Mouse (Mus musculus) neural tube, embryonic 14.5 days (tissue): ENCODE results near the gene Grm8. TPM values are rescaled to one million over a fixed set of nuclear protein-coding genes. Genes with fewer than 3 reads are reported as not detected.

Experiments used
- ATAC-seq: fragments of 200-750 bp; cut with Nextera tagmentation; 2 replicates; pipeline ENCODE4 v1.8.0; 2017; ENCODE audit warnings: low read depth, mild to moderate bottlenecking, moderate TSS enrichment, moderate library complexity
- H3K27ac ChIP-seq: fragments of 300-500 bp; sonication (generic); 2 replicates; pipeline ENCODE4 v1.5.1; 2014; ENCODE audit warnings: low read depth, mild to moderate bottlenecking, control low read depth, low read length, moderate library complexity, mixed read lengths
- H3K27me3 ChIP-seq: fragments of 300-500 bp; sonication (generic); 2 replicates; pipeline ENCODE4 v1.6.1; 2014; ENCODE audit warnings: low read length; ENCODE audit not compliant: control insufficient read depth, insufficient read depth
- H3K36me3 ChIP-seq: fragments of 300-500 bp; sonication (generic); 2 replicates; pipeline ENCODE4 v1.6.1; 2014; ENCODE audit warnings: low read length, mixed read lengths; ENCODE audit not compliant: control insufficient read depth, insufficient read depth
- H3K4me1 ChIP-seq: fragments of 300-500 bp; sonication (generic); 2 replicates; pipeline ENCODE4 v1.6.1; 2014; ENCODE audit warnings: low read length; ENCODE audit not compliant: control insufficient read depth, insufficient read depth
- H3K4me2 ChIP-seq: fragments of 300-500 bp; sonication (generic); 2 replicates; pipeline ENCODE4 v1.6.1; 2014; ENCODE audit warnings: mild to moderate bottlenecking, low read depth, low read length, control low read depth
- H3K4me3 ChIP-seq: fragments of 300-500 bp; sonication (generic); 2 replicates; pipeline ENCODE4 v1.5.1; 2014; ENCODE audit warnings: low read depth, low read length, control low read depth, mixed read lengths
- H3K9ac ChIP-seq: fragments of 300-500 bp; sonication (generic); replicated peaks from 2 replicates; pipeline ENCODE4 v1.6.1; 2014; ENCODE audit warnings: low read depth, mild to moderate bottlenecking, control low read depth, low read length, mixed read lengths
- H3K9me3 ChIP-seq: fragments of 300-500 bp; sonication (generic); 2 replicates; pipeline ENCODE4 v1.6.1; 2016; ENCODE audit warnings: low read length; ENCODE audit not compliant: control insufficient read depth
- WGBS: fragments of 180-500 bp; shearing (Covaris S2); extraction: QIAGEN DNeasy Blood & Tissue Kit; methylation state at CpG from one replicate; pipeline ENCODE4 v1.1.7; 2014; 5-methylcytosine and 5-hydroxymethylcytosine counted together
- polyA plus RNA-seq: library from polyadenylated mRNA; unstranded; fragments of >200 nt; fragmentation: Nextera tagmentation; extraction: Ambion mirVana; gene quantifications from 2 replicates; pipeline ENCODE4 v1.2.1, GENCODE M21; 2014

The Grm8 gene
- polyA plus RNA-seq, 1 experiment from 2014 or later, result 18.1 TPM

DNA sequence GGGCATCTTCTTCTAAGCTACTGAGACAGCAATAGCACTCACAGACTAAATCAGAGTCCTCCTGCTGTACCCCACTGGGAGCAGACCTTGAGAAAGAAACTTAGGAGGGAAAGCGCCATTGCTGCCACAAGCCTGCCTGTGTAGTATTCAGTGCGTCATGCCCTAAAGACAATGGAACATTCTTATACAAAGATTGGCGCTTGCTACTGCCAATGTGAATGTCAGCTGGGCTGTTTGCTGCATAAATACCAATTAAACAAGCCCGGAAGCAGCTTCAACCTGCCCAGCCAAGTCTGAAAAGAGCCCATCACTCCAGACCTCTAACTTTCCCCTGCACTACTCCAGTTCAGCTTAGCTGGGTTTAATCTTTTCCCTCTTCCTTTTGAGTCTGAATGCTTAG lies 2.9 kb downstream of the Grm8 start:
- no peak for ATAC-seq
- H3K9me3 ChIP-seq, result no peaks in the 10 kb centered on the region
- H3K4me1 ChIP-seq, result no peaks in the 10 kb centered on the region
- H3K4me2 ChIP-seq, result peak overlapping the region; percentile 95
- no peak overlapping the region for H3K9ac ChIP-seq
- peak overlapping the region; percentile 53; the same call in 1 of the 2 replicates for H3K4me3 ChIP-seq
- no peak overlapping the region for H3K27ac ChIP-seq
- 8% methylated on average over 4 of the region's 4 CpGs for WGBS
- no peaks in the 10 kb centered on the region for H3K36me3 ChIP-seq
- H3K27me3 ChIP-seq, result peaks cover 14% of the 10 kb centered on the region

DNA sequence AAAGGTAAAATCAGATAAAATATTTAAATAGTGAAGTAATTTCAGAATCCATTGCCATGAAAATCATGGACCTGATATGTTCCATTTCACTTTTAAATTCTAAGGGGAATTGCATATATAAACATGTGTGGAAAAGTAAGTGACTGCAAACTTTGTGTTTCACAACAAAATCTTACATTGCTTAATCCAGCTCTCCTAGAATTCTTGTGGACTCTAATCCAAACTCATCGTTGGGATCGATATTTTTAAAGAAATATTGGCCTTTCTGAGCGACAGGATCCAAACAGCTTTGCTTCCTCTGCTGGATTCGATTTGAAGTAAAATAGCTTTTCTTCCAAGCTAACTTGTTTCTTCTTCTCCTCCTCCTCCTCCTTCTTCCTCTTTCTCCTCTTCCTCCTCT lies 6.1 kb downstream of the Grm8 start:
- no peak overlapping the region for H3K9ac ChIP-seq
- H3K4me2 ChIP-seq, result no peak overlapping the region
- H3K9me3 ChIP-seq, result no peaks in the 10 kb centered on the region
- ATAC-seq, result no peak
- no peaks in the 10 kb centered on the region for H3K36me3 ChIP-seq
- WGBS, result 96% methylated on average over 4 of the region's 4 CpGs
- no peak overlapping the region for H3K27ac ChIP-seq
- no peak overlapping the region for H3K4me3 ChIP-seq
- H3K4me1 ChIP-seq, result no peaks in the 10 kb centered on the region
- H3K27me3 ChIP-seq, result peaks cover 11% of the 10 kb centered on the region

DNA sequence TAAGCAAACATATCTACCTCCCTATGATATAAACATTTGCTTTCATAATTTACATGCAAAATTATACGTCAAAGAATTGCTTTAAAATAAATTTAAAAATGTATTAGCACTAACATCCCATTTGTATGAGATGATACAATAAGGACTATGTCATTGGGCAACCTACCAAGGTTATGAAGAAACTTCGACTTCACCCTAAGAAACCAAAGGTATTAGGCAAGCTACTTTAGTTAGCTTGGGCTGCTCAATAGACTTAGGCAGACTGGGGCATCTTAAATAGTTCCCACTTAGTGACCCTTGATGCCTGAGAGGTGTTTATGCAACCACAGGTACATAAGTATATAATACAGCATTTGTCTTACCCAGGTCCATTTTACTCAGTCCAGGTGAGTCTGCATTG lies 19.5 kb downstream of the Grm8 start:
- Histone ChIP-seq H3K4me1 (no peaks in the 10 kb centered on the region), H3K36me3 (no peaks in the 10 kb centered on the region), H3K27me3 (no peaks in the 10 kb centered on the region), H3K27ac (no peak overlapping the region), H3K4me3 (no peak overlapping the region), H3K9ac (no peak overlapping the region), H3K9me3 (no peaks in the 10 kb centered on the region), H3K4me2 (no peak overlapping the region)
- 90% methylated on average over 2 of the region's 2 CpGs for WGBS
- ATAC-seq, result no peak

DNA sequence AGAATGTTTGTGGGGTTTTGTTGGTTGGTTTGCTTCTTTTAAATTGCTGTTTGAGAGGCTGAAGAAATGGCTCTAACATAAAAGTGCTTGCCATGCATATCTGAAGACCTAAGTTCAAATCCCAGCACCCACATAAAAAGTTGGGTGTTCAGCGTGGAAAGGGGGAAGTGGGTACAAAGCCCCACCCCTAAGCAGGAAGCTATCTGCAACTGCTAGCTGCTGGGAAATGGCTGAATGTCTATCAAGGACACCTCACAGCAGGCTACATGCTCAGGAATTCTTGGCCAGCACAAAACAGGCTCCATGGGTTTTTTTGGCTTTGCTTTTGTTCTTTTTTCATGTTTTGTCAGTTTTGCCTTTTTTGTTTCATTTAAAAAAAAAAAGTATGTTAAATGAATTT lies 20.1 kb downstream of the Grm8 start:
- Histone ChIP-seq H3K9ac (no peak overlapping the region), H3K9me3 (no peaks in the 10 kb centered on the region), H3K4me3 (no peak overlapping the region), H3K27me3 (no peaks in the 10 kb centered on the region), H3K4me2 (no peak overlapping the region), H3K36me3 (no peaks in the 10 kb centered on the region), H3K27ac (no peak overlapping the region), H3K4me1 (no peaks in the 10 kb centered on the region)
- 88% methylated on average over 1 of the region's 1 CpGs for WGBS
- no peak for ATAC-seq

DNA sequence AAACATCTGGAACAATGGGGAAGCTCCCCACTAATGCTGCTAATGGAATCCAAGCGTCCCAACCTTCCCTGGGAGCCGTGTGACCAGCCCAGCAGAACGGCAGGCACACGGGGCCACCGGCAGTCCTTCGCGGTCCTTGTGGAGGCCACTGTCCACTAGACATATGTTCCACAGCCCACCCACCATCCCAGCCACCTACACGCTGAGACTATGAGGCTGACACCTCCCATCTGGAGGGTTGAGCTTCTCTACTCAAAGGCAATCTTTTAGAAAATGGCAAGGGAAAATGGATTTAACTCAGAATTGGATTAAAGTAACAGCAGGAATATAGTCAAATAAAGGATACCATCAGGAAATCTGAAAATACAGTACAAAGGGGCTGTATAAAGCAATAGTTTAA lies 23.4 kb downstream of the Grm8 start:
- H3K4me2 ChIP-seq, result no peak overlapping the region
- no peaks in the 10 kb centered on the region for H3K36me3 ChIP-seq
- 89% methylated on average over 8 of the region's 8 CpGs for WGBS
- H3K9ac ChIP-seq, result no peak overlapping the region
- H3K4me1 ChIP-seq, result no peaks in the 10 kb centered on the region
- no peak for ATAC-seq
- H3K9me3 ChIP-seq, result no peaks in the 10 kb centered on the region
- H3K27me3 ChIP-seq, result no peaks in the 10 kb centered on the region
- H3K4me3 ChIP-seq, result no peak overlapping the region
- no peak overlapping the region for H3K27ac ChIP-seq

DNA sequence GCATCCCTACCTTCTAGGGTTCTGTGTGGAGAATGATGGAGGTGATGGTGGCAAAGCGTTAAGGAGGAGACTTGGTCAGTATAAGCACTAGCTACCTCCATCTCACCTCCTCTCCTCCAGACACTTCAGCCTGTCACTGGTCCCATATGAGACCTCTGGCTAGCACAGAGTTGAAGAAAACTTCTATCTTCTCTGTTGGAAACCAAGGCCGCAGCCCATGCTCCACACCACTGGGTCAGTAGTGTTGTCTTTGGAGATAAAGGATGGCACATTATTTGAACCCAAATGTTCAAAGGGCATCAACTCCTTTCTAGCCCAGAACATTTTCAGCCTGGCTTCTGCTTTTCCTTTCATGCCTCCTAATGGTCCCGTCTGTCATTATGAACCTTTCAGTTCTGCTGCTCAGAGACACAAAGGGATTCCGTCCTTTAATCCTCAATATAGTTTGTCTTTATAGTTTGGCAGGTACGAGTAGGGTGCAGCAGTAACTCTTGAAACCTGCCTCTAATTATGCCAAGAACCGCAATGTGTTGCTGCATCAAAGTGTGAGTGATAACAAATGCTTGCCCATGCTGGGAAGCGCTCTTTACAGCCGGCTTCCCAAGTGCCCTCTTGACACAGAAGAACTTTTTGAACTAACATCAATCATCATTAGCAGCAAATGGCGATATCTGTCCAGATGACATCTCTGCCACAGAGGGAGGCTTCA lies 32.2 kb downstream of the Grm8 start:
- Histone ChIP-seq H3K27me3 (no peaks in the 10 kb centered on the region), H3K4me2 (no peak overlapping the region), H3K9ac (no peak overlapping the region), H3K4me3 (no peak overlapping the region), H3K4me1 (no peaks in the 10 kb centered on the region), H3K36me3 (no peaks in the 10 kb centered on the region), H3K27ac (no peak overlapping the region), H3K9me3 (no peaks in the 10 kb centered on the region; the same call in 1 of the 2 replicates)
- ATAC-seq, result no peak
- WGBS, result 29% methylated on average over 9 of the region's 9 CpGs

DNA sequence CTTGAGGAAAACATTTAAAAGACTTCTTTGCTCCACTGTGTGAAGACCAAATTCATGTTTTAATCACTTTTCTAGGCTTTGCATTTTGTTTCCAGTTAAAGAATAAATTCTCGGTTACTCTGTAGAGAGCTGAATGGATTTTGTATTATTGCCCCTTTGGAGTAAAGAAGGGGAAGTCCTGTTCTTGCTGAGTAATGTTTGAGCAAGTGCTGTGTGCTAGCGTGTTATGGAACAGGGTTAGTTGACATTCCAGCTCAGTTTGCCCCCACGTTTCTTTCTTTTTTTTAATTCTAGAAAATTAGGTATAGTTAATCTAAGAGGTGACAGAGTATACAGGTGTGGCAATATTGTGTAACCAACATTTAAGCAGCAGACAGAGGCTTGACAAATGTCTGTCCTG lies 35.0 kb downstream of the Grm8 start:
- Histone ChIP-seq H3K27ac (no peak overlapping the region), H3K27me3 (no peaks in the 10 kb centered on the region), H3K9ac (no peak overlapping the region), H3K4me1 (no peaks in the 10 kb centered on the region), H3K9me3 (no peaks in the 10 kb centered on the region; the same call in 1 of the 2 replicates), H3K36me3 (no peaks in the 10 kb centered on the region), H3K4me3 (no peak overlapping the region), H3K4me2 (no peak overlapping the region)
- no peak for ATAC-seq
- 93% methylated on average over 3 of the region's 3 CpGs for WGBS

DNA sequence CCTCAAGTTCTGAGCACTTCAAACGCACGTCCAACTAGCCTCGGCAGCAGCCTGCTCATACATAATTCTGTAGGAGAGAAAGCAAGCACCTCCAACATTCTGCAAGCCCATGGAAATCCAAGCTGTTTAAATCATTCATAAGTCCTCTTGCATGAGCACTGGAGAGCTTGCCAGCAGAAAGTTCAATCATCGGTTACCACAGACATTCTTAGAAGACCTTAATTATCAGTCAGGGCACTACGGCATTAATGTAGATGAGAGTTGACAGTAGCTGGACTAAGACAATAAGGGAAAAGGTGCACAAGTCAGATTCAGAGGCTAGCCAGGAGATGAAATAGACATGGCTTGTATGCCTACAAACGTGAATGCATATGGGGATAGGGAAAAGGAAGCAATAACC lies 42.5 kb downstream of the Grm8 start:
- Histone ChIP-seq H3K4me1 (no peaks in the 10 kb centered on the region), H3K4me3 (no peak overlapping the region), H3K36me3 (no peaks in the 10 kb centered on the region), H3K9me3 (no peaks in the 10 kb centered on the region), H3K27ac (no peak overlapping the region), H3K4me2 (no peak overlapping the region), H3K27me3 (no peaks in the 10 kb centered on the region), H3K9ac (no peak overlapping the region)
- WGBS, result 91% methylated on average over 6 of the region's 6 CpGs
- no peak for ATAC-seq

DNA sequence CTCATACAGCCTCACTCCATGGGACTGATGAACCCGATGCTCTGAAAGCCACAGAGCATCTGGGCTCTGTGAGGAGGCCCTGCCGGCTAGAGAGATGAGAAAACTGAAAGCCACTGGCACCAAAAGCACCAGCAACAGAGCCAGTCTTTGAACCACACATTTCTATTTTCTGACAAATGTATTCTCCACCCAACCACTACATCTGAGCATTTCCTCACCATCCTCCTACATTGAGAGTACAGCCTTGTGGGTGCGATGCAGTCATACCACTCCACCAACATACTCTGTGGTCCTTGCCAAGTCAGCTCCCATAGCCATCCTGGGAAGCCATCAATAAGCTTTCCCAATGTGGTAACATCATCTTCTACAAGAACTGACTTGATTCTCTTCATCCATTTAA lies 43.1 kb downstream of the Grm8 start:
- Histone ChIP-seq H3K27ac (no peak overlapping the region), H3K36me3 (no peaks in the 10 kb centered on the region), H3K27me3 (no peaks in the 10 kb centered on the region), H3K4me1 (no peaks in the 10 kb centered on the region), H3K9me3 (no peaks in the 10 kb centered on the region), H3K4me3 (no peak overlapping the region), H3K9ac (no peak overlapping the region), H3K4me2 (no peak overlapping the region)
- ATAC-seq, result no peak
- WGBS, result 91% methylated on average over 3 of the region's 3 CpGs
